Mouse (Mus musculus) embryonic fibroblast, embryonic 13.5 days (primary cell): Measurements from ENCODE around the gene Fopnl.

Experiments
- CTCF ChIP-seq: IDR thresholded peaks from 2 replicates; pipeline ENCODE4 v1.5.1; 2011; ENCODE audit warnings: mild to moderate bottlenecking, control low read depth, low read length, moderate library complexity, borderline replicate concordance; ENCODE audit not compliant: insufficient read depth
- POLR2A ChIP-seq: IDR thresholded peaks from 2 replicates; pipeline ENCODE4 v1.6.1; 2011; ENCODE audit warnings: low read depth, mild to moderate bottlenecking, control low read depth, low read length, moderate library complexity

DNA sequence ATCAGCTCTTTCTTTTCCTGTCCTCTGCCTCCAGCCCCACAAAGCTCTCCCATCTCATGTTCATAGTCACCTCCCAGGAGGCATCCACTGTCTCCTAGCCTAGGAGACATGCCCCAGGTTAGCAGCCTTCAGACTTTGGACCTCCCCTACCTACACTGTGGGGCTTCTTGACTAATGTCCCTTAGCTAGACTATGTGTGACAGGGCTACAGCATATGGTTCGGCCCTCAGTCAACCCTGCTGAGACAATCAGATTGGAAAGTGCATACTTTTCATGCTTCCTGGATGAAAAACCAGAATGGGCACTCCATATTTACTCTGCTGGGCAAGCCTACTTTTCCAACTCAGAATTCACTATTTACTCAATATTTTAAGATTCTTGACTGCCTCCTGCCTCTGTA is 54.8 kb downstream of the Fopnl start:
- TF ChIP-seq CTCF = no peak
- no peak for TF ChIP-seq POLR2A
